Mouse (Mus musculus) intestine, embryonic 16.5 days (tissue): ENCODE data around the gene Elk4. TPM values are rescaled to one million over a fixed set of nuclear protein-coding genes. Genes with fewer than 3 reads are reported as not detected.

Experiments
- ATAC-seq: fragments of 200-750 bp; cut with Nextera tagmentation; 2 replicates; pipeline ENCODE4 v1.8.0; 2017; ENCODE audit warnings: moderate TSS enrichment, moderate library complexity
- H3K27ac ChIP-seq: fragments of 300-500 bp; sonication (generic); 2 replicates; pipeline ENCODE4 v1.5.1; 2014; ENCODE audit warnings: mild to moderate bottlenecking, low read length
- H3K27me3 ChIP-seq: fragments of 300-500 bp; sonication (generic); replicated peaks from 2 replicates; pipeline ENCODE4 v1.6.1; 2014; ENCODE audit warnings: low read length, control low read depth, mixed read lengths; ENCODE audit not compliant: control insufficient read depth, insufficient read depth
- H3K36me3 ChIP-seq: fragments of 300-500 bp; sonication (generic); 2 replicates; pipeline ENCODE4 v1.6.1; 2014; ENCODE audit warnings: low read length, control low read depth; ENCODE audit not compliant: control insufficient read depth, insufficient read depth
- H3K4me1 ChIP-seq: fragments of 300-500 bp; sonication (generic); 2 replicates; pipeline ENCODE4 v1.6.1; 2014; ENCODE audit warnings: low read length, control low read depth, mixed read lengths; ENCODE audit not compliant: control insufficient read depth, insufficient read depth
- H3K4me2 ChIP-seq: fragments of 300-500 bp; sonication (generic); 2 replicates; pipeline ENCODE4 v1.6.1; 2014; ENCODE audit warnings: low read depth, low read length, control low read depth
- H3K4me3 ChIP-seq: fragments of 300-500 bp; sonication (generic); 2 replicates; pipeline ENCODE4 v1.5.1; 2014; ENCODE audit warnings: mild to moderate bottlenecking, low read length
- H3K9ac ChIP-seq: fragments of 300-500 bp; sonication (generic); 2 replicates; pipeline ENCODE4 v1.6.1; 2014; ENCODE audit warnings: low read depth, low read length
- H3K9me3 ChIP-seq: fragments of 300-500 bp; sonication (generic); 2 replicates; pipeline ENCODE4 v1.6.1; 2016; ENCODE audit warnings: low read length, control low read depth; ENCODE audit not compliant: control insufficient read depth
- WGBS: fragments of 180-500 bp; shearing (Covaris S2); extraction: QIAGEN DNeasy Blood & Tissue Kit; methylation state at CpG from one replicate; pipeline ENCODE4 v1.1.7; 2014; 5-methylcytosine and 5-hydroxymethylcytosine counted together
- polyA plus RNA-seq: library from polyadenylated mRNA; unstranded; fragments of >200 nt; fragmentation: Nextera tagmentation; extraction: Ambion mirVana; gene quantifications from 2 replicates; pipeline ENCODE4 v1.2.1, GENCODE M21; 2015

Gene Elk4
- polyA plus RNA-seq, 1 experiment from 2014 or later = 13.2 TPM

GRCm38 (mm10) chr1:132067261-132068255, 60.2 kb downstream of the Elk4 start, which contains the start of gene Mfsd4a:
Mfsd4a (minus strand) TSS chr1:132068062.
- Histone ChIP-seq H3K4me2 (peak within 1 kb of the TSS; percentile 98), H3K27ac (no peak within 1 kb of the TSS), H3K27me3 (peaks cover 27% of the 10 kb centered on the region), H3K4me3 (peak within 1 kb of the TSS; percentile 59), H3K9ac (peak within 1 kb of the TSS; percentile 76), H3K9me3 (no peaks in the 10 kb centered on the region), H3K36me3 (no peaks in the 10 kb centered on the region), H3K4me1 (peaks cover 7% of the 10 kb centered on the region)
- ATAC-seq = peak; percentile 86
- WGBS = 3% methylated on average over 60 of the region's 80 CpGs

GRCm38 (mm10) chr1:132069436-132069835, 62.0 kb downstream of the Elk4 start:
- Histone ChIP-seq H3K4me3 (no peak overlapping the region), H3K27ac (no peak overlapping the region), H3K9me3 (no peaks in the 10 kb centered on the region), H3K27me3 (peaks cover 27% of the 10 kb centered on the region), H3K4me1 (peaks cover 7% of the 10 kb centered on the region), H3K36me3 (no peaks in the 10 kb centered on the region), H3K4me2 (no peak overlapping the region), H3K9ac (no peak overlapping the region)
- ATAC-seq = no peak
- WGBS = 87% methylated on average over 8 of the region's 8 CpGs

- Histone ChIP-seq H3K9ac (no peak overlapping the region), H3K9me3 (no peaks in the 10 kb centered on the region), H3K36me3 (no peaks in the 10 kb centered on the region), H3K4me2 (no peak overlapping the region), H3K27me3 (peaks cover 27% of the 10 kb centered on the region), H3K4me3 (no peak overlapping the region), H3K27ac (no peak overlapping the region), H3K4me1 (peaks cover 7% of the 10 kb centered on the region)
- no peak for ATAC-seq
- 70% methylated on average over 3 of the region's 3 CpGs for WGBS
Measured at GRCm38 (mm10) chr1:132070659-132071058, 63.3 kb downstream of the Elk4 start.

- H3K27ac ChIP-seq = no peak overlapping the region
- H3K27me3 ChIP-seq = 0 out of 2 replicates have a peak, but pooled peaks cover 2% of the 10 kb centered on the region
- ATAC-seq = no peak
- H3K9ac ChIP-seq = no peak overlapping the region
- H3K4me2 ChIP-seq = no peak overlapping the region
- no peaks in the 10 kb centered on the region for H3K9me3 ChIP-seq
- no peak overlapping the region for H3K4me3 ChIP-seq
- WGBS = 86% methylated on average over 10 of the region's 10 CpGs
- no peaks in the 10 kb centered on the region for H3K36me3 ChIP-seq
- no peaks in the 10 kb centered on the region for H3K4me1 ChIP-seq
Measured at GRCm38 (mm10) chr1:132075576-132075975, 68.2 kb downstream of the Elk4 start.

- no peak for ATAC-seq
- no peaks in the 10 kb centered on the region for H3K9me3 ChIP-seq
- H3K27me3 ChIP-seq = no peaks in the 10 kb centered on the region
- no peak overlapping the region for H3K9ac ChIP-seq
- no peaks in the 10 kb centered on the region for H3K4me1 ChIP-seq
- H3K27ac ChIP-seq = no peak overlapping the region
- 86% methylated on average over 2 of the region's 2 CpGs for WGBS
- H3K4me3 ChIP-seq = no peak overlapping the region
- H3K4me2 ChIP-seq = no peak overlapping the region
- H3K36me3 ChIP-seq = no peaks in the 10 kb centered on the region
Measured at GRCm38 (mm10) chr1:132078413-132078812, 71.0 kb downstream of the Elk4 start.

Other genes with a start within 250 kb of the Elk4 start
- gene Pm20d1, start 210.2 kb upstream of the Elk4 start, polyA plus RNA-seq = 8.0 and 10.2 TPM in 2 replicates
- 9.4 and 9.6 TPM in 2 replicates for gene Slc41a1, start 180.1 kb upstream of the Elk4 start, polyA plus RNA-seq
- gene Rab29, start 140.4 kb upstream of the Elk4 start, polyA plus RNA-seq = 22.4 and 22.7 TPM in 2 replicates
- 44.5 TPM in 2 replicates for gene Nucks1, start 97.1 kb upstream of the Elk4 start, polyA plus RNA-seq
- gene Slc45a3, start 44.6 kb upstream of the Elk4 start, polyA plus RNA-seq = 2.5 and 2.9 TPM in 2 replicates
- gene Mfsd4a, start 60.5 kb downstream of the Elk4 start, polyA plus RNA-seq = 8.7 and 10.1 TPM in 2 replicates
- 16.9 and 20.2 TPM in 2 replicates for gene Cdk18, start 132.1 kb downstream of the Elk4 start, polyA plus RNA-seq
- not detected in 2 replicates for gene Lemd1, start 183.8 kb downstream of the Elk4 start, polyA plus RNA-seq
- gene AC124108.1, start 183.8 kb downstream of the Elk4 start, polyA plus RNA-seq = 0.04 and 0.07 TPM in 2 replicates
- not detected in 2 replicates for gene Gm10188, start 222.2 kb downstream of the Elk4 start, polyA plus RNA-seq